Mouse (Mus musculus) olfactory bulb, adult 2 months (tissue): ENCODE measurements around the gene Setd3. TPM values are rescaled to one million over a fixed set of nuclear protein-coding genes. Genes with fewer than 3 reads are reported as not detected.

Experiments
- H3K27ac ChIP-seq: fragments of 200-500 bp; 2 replicates; pipeline ENCODE4 v1.5.1; 2012; ENCODE audit warnings: low read depth, low read length; ENCODE audit not compliant: insufficient read depth
- H3K4me1 ChIP-seq: fragments of 200-500 bp; 2 replicates; pipeline ENCODE4 v1.6.1; 2012; ENCODE audit warnings: low read length; ENCODE audit not compliant: control insufficient read depth, insufficient read depth
- H3K4me3 ChIP-seq: fragments of 200-500 bp; 2 replicates; pipeline ENCODE4 v1.5.1; 2012; ENCODE audit warnings: mild to moderate bottlenecking, low read depth, low read length, moderate library complexity; ENCODE audit not compliant: insufficient read depth
- CTCF ChIP-seq: fragments of 200-500 bp; IDR thresholded peaks from 2 replicates; pipeline ENCODE4 v1.5.1; 2012; ENCODE audit warnings: low read depth, mild to moderate bottlenecking, low read length, moderate library complexity; ENCODE audit not compliant: insufficient read depth
- POLR2A ChIP-seq: fragments of 200-500 bp; IDR thresholded peaks from 2 replicates; pipeline ENCODE4 v1.6.1; 2012; ENCODE audit warnings: mild to moderate bottlenecking, low read depth, low read length, moderate library complexity; ENCODE audit not compliant: insufficient read depth
- WGBS: fragments of 180-500 bp; shearing (Covaris S2); methylation state at CpG from one replicate; pipeline ENCODE4 v1.1.7; 2018; 5-methylcytosine and 5-hydroxymethylcytosine counted together
- polyA plus RNA-seq: library from polyadenylated mRNA; stranded (reverse); fragments of >200 nt; gene quantifications from 2 replicates; pipeline ENCODE4 v1.2.4, GENCODE M21; 2012; ENCODE audit warnings: low replicate concordance; ENCODE audit not compliant: missing spikeins, insufficient read depth, insufficient read length

Gene Setd3
- polyA plus RNA-seq, 1 experiment, result 511 TPM

DNA sequence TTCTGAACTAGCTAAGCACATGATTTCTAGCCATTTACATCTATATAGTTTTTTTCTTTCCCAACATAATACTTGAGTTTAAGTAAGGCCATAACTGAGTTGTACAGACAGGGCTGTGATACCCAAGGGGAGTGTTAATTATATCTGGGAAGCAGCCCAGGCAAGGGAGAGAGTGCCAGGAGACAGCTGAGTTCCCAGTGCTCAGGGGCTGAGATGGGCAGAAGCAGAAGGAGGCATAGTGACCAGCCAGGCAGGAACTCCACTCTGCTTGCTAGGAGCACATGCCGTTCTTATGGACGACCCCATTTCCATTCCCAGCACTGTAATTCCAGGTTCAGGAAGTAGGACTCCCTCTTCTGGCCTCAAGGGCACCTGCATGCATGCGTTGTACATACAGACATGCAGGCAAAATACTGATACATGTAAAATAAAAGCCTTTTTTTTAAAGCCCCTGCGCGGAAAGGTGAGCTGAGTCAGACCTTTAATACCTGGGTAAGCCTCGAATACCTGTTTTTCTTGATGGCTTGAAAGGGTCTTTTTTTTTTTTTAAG, 8.5 kb upstream of the Setd3 start:
- no peak overlapping the region for H3K4me3 ChIP-seq
- no peaks in the 10 kb centered on the region for H3K4me1 ChIP-seq
- WGBS, result 84% methylated on average over 6 of the region's 6 CpGs
- TF ChIP-seq CTCF, result no peak
- H3K27ac ChIP-seq, result no peak overlapping the region

DNA sequence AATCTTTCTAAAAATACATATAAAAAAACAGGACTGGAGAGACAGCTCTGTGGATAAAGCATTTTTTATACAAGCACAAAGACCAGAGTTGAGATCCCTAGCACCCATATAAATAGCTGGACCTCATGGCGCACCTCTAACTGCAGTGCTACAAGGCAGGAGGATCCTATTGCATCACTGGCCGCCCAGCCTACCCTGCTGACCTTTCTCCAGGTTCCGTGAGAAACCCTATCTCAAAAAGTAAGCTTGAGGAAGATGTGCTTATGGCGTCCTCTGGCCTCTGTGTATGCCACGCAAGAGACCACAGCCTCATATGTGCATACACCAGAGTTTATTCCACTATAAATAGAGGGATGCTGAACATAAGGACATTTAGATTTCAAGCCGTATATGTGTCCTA, 2.6 kb upstream of the Setd3 start:
- WGBS, result 92% methylated on average over 6 of the region's 6 CpGs

DNA sequence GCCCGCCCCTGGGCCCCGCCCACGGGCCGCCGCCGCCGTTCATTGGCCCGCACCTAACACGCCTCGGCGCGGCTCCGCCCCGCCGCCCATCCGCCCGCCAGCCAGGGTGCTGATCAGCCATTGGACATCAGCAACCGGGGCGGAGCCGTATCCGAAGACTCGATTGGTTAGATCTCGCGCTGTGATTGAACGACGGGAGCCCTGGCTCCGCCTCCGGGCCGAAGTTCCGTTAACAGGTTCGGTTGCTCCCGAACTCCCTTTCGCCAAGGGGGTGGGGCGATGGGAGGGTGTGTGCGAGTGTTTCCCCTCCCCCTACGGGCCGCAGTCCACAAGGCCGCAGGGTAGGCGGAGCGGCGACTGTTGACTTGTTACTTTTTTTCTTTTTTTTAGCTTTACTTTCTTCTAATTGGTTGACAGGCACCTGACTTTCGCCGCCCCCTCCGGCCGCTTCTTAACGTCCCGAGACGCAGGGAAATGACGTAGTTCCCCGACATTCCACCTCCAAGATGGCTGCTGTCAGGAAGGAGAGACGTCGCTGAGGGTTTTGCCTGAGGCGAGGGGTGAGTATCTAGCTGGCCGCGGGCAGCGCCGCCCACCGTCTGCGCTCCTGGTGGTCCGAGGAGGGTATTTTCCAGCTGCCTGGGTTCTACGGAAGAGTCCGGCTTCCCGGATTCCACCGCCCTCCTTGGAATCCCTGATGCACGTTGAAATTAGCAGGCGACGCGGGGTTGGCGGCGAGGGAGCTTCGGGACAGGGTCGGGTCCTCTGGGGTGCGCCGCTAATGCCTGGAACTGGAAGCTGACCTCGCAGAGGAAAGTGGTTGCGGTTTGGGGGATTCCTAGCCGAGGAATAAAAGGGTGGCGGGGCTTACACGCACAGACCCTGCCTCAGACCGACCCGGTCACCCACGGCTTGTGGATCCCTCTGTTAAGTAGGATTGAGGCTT, 480 bp upstream of the Setd3 start, which contains the start of gene Ccnk:
TSS of gene Ccnk (plus strand) at position 259 of the 946 bp plus-strand sequence.
- Histone ChIP-seq H3K4me1 (no peaks in the 10 kb centered on the region), H3K4me3 (peak within 1 kb of the TSS; percentile 87), H3K27ac (peak within 1 kb of the TSS; percentile 27)
- under 1% methylated on average over 82 of the region's 82 CpGs for WGBS
- TF ChIP-seq CTCF (no peak), POLR2A (peak; percentile 78)

More for the DNA sequence above, 2.6 kb upstream of the Setd3 start:
- no peak overlapping the region for H3K4me3 ChIP-seq
- no peak overlapping the region for H3K27ac ChIP-seq
- TF ChIP-seq CTCF (no peak), POLR2A (no peak)
- H3K4me1 ChIP-seq, result no peaks in the 10 kb centered on the region

DNA sequence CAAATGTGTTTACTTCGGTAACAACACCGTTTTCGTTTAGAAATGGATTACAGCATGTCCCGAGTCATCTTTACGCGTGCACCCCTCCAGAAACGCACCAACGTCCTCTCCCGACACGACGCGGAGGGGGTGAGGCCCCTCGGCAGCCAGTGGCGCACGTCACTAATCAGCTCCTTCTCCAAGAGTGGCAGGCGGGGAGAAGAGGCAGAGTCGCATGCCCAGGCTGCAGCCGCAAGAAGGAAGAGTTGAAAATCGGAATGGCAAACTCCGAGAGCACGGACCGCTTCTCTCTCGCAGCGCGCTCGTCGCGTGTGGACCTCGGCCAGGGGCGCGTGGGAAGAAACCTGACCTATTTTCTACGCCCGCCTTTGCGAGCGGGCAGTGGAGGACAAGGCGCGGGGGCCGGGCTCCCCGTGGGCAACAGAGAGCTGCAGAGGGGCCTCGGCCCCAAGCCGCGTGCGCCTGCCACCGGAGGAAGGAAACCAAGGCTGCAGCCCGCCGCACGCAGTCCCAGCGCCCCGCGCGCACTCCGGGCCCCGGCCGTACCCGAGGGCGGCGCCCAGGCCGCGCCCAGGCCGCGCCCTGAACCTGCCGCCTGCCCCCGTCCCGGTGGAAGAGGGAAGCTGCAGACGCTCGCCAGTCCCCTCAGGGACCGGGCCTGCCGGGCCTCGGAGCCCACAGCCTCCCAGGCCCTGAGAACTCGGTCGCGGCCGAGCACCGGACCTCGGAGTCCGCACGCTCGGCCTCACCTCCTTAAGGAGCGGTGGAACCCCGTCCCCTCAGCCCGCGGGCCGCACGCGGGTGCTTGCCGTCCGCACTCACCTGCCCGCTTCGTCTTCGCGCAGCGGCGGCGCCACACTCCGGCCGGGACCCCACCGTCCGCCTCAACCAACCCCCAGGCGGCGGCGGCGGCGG, 526 bp downstream of the Setd3 start:
- peak overlapping the region; percentile 27 for H3K27ac ChIP-seq
- WGBS, result under 1% methylated on average over 102 of the region's 103 CpGs
- no peaks in the 10 kb centered on the region for H3K4me1 ChIP-seq
- TF ChIP-seq POLR2A (no peak), CTCF (no peak)
- H3K4me3 ChIP-seq, result peak overlapping the region; percentile 87

DNA sequence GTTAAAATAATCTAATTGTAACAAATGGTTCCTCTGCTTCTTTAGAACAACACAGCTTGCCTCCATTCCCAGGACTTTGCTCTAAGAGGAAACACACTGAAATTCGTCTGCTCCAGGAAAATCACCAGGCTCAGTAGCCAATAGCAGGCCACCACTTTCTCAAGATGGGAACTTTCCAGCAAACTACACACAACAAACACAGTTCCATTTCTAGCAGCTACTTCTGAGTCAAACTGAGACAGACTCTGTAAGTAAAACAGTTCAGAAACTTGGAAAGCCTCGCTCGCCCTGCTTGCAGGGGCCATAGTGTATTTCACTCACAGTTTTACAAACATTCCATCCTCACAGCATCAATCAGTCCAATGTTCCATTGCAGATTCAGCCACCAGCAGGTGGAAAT, 2.7 kb downstream of the Setd3 start:
- Histone ChIP-seq H3K4me1 (no peaks in the 10 kb centered on the region), H3K27ac (no peak overlapping the region), H3K4me3 (no peak overlapping the region)
- WGBS, result 54% methylated on average over 3 of the region's 3 CpGs
- no peak for TF ChIP-seq POLR2A
- no peak for TF ChIP-seq CTCF

DNA sequence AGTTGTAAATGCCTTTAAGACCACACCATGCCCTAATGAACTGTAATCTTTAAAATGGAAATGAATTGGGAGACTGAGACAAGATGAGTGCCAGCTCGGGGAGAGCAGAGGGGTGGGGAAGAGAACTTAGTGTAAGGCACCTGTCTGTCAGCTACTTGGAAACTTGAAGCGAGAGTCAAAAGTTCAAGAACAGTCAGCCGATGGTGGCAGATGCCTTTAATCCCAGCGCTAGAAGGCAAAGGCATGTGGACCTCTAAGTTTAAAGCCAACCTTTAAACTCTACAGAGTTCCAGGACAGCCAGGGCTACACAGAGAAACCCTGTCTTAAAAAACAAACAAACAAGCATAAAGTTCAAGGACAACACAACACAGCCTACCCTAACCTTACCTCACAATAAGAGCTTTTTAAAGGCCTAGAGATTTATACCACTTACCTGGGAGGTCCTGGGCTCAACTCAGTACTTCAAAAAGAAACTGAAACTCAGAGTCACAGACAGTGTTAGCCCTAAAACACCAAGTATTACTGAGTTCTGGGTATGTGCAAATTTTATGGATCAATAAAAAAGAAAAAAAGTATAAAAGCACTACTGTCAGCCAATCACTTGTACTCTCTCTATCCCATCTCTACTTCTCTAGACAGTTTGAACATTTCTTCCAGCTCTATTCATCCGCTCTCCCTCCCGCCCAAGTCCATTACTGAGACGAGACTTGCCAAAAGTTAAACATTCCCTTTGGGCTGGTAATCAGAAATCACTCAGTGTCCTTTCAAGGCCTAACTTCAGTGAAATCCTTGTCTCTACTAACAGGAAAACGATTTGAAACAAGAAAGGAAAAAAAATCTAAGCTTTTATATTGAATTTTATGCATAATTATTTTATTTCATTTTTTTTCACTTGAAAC, 4.3 kb downstream of the Setd3 start:
- Histone ChIP-seq H3K4me3 (no peak overlapping the region), H3K4me1 (no peaks in the 10 kb centered on the region), H3K27ac (no peak overlapping the region)
- 66% methylated on average over 8 of the region's 8 CpGs for WGBS
- no peak for TF ChIP-seq CTCF
- TF ChIP-seq POLR2A, result no peak

DNA sequence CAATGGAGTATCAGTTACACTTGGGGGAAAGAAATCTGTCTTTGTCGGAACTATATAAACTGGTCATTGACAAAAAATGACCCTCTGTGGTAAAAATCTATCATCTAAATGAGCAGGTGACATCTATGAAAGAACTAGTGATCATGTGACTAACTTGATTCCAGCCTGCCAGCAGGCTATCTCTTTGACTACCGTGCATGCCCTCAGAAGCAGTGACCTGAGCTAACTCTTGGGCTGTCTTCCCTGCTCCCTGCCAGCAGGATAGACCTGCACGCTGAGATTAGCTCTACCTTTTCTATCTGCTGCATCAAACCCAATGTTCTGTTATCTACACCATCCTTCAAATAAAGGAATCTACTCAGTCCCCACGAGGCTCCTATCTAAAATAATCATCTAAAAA, 6.5 kb downstream of the Setd3 start:
- Histone ChIP-seq H3K27ac (no peak overlapping the region), H3K4me1 (no peaks in the 10 kb centered on the region; the same call in 1 of the 2 replicates), H3K4me3 (no peak overlapping the region)
- WGBS, result 67% methylated on average over 4 of the region's 4 CpGs
- TF ChIP-seq POLR2A (no peak), CTCF (no peak)

DNA sequence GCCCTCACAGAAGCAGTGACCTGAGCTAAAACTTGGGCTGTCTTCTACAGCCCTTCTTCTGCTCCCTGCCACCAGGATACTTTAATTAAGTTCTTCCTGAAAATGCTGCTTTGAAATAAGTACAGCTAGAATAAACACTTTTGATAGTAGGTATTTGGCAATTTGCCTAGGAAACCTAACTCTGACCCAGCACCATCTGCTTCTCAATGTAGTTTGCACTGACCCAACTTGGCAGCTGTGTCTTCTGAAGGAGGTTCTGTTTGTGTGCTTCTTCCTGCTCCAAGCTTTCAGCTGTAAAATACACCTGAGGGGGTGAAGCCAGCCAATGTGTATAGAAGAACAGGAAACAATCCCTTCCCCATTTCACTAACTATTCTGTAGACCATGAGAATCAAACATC, 7.8 kb downstream of the Setd3 start:
- Histone ChIP-seq H3K4me3 (no peak overlapping the region), H3K27ac (no peak overlapping the region), H3K4me1 (no peaks in the 10 kb centered on the region; the same call in 1 of the 2 replicates)
- TF ChIP-seq CTCF (no peak), POLR2A (no peak)
